Mouse (Mus musculus) ES-Bruce4 (cell line): ENCODE results near the gene Myo3b. TPM values are rescaled to one million over a fixed set of nuclear protein-coding genes. Genes with fewer than 3 reads are reported as not detected.

ENCODE experiments used
- H3K27ac ChIP-seq: 2 replicates; pipeline ENCODE4 v1.5.1; 2012; ENCODE audit warnings: low read length, inconsistent platforms; ENCODE audit not compliant: insufficient read depth
- H3K27me3 ChIP-seq: 2 replicates; pipeline ENCODE4 v1.6.1; 2012; ENCODE audit warnings: mild to moderate bottlenecking, low read length, inconsistent platforms; ENCODE audit not compliant: control insufficient read depth, poor library complexity, insufficient read depth, severe bottlenecking
- H3K36me3 ChIP-seq: 2 replicates; pipeline ENCODE4 v1.6.1; 2012; ENCODE audit warnings: inconsistent platforms, mild to moderate bottlenecking, low read length, moderate library complexity; ENCODE audit not compliant: control insufficient read depth, poor library complexity, insufficient read depth, severe bottlenecking
- H3K4me1 ChIP-seq: one replicate; pipeline ENCODE4 v1.8.1; 2011; ENCODE audit warnings: low read length; ENCODE audit not compliant: control insufficient read depth, insufficient read depth
- H3K4me3 ChIP-seq: 2 replicates; pipeline ENCODE4 v1.5.1; 2011; ENCODE audit warnings: low read depth, mild to moderate bottlenecking, low read length
- H3K9ac ChIP-seq: 2 replicates; pipeline ENCODE4 v1.6.1; 2012; ENCODE audit warnings: low read depth, mild to moderate bottlenecking, inconsistent platforms; ENCODE audit not compliant: poor library complexity, severe bottlenecking
- H3K9me3 ChIP-seq: replicated peaks from 2 replicates; pipeline ENCODE4 v1.6.1; 2012; ENCODE audit warnings: mild to moderate bottlenecking, low read length, inconsistent platforms; ENCODE audit not compliant: control insufficient read depth, poor library complexity, insufficient read depth, severe bottlenecking
- CTCF ChIP-seq: IDR thresholded peaks from one replicate; pipeline ENCODE4 v1.8.1; 2011; ENCODE audit warnings: low read depth, low read length
- EP300 ChIP-seq: IDR thresholded peaks from 2 replicates; pipeline ENCODE4 v1.6.1; 2011; ENCODE audit warnings: low read depth, low read length; ENCODE audit not compliant: insufficient read depth
- POLR2A ChIP-seq: IDR thresholded peaks from one replicate; pipeline ENCODE4 v1.8.1; 2011; ENCODE audit warnings: low read length; ENCODE audit not compliant: insufficient read depth
- polyA plus RNA-seq: library from polyadenylated mRNA; stranded (reverse); fragments of >200 nt; gene quantifications from 2 replicates; pipeline ENCODE4 v1.2.4, GENCODE M21; 2011; ENCODE audit warnings: low read depth; ENCODE audit not compliant: missing spikeins, insufficient read depth, insufficient read length

Gene Myo3b
- polyA plus RNA-seq, 1 experiment, result not detected

- H3K27me3 ChIP-seq, result 0 out of 2 replicates have a peak, but pooled peaks cover 2% of the 10 kb centered on the region
- TF ChIP-seq CTCF, result no peak
- TF ChIP-seq POLR2A, result no peak
- no peak overlapping the region for H3K4me3 ChIP-seq
- H3K9me3 ChIP-seq, result no peaks in the 10 kb centered on the region
- no peak overlapping the region for H3K27ac ChIP-seq
- H3K9ac ChIP-seq, result no peak overlapping the region
- H3K36me3 ChIP-seq, result no peaks in the 10 kb centered on the region
- H3K4me1 ChIP-seq, result no peaks in the 10 kb centered on the region
These were observed 90.6 kb downstream of the Myo3b start for GRCm38 (mm10) chr2:70129566-70129965.

GRCm38 (mm10) chr2:70133281-70133680 is 94.4 kb downstream of the Myo3b start:
- Histone ChIP-seq H3K4me3 (no peak overlapping the region), H3K27me3 (peaks cover 4% of the 10 kb centered on the region), H3K9ac (no peak overlapping the region), H3K27ac (no peak overlapping the region), H3K4me1 (no peaks in the 10 kb centered on the region), H3K36me3 (no peaks in the 10 kb centered on the region), H3K9me3 (no peaks in the 10 kb centered on the region)
- TF ChIP-seq POLR2A, result no peak
- TF ChIP-seq CTCF, result no peak
- TF ChIP-seq EP300, result no peak

- no peak overlapping the region for H3K4me3 ChIP-seq
These were observed 98.5 kb downstream of the Myo3b start for GRCm38 (mm10) chr2:70137226-70137998.

GRCm38 (mm10) chr2:70143543-70144188 is 104.7 kb downstream of the Myo3b start:
- TF ChIP-seq CTCF (no peak), EP300 (no peak), POLR2A (no peak)
- H3K9me3 ChIP-seq, result no peaks in the 10 kb centered on the region
- no peak overlapping the region for H3K4me3 ChIP-seq
- no peak overlapping the region for H3K9ac ChIP-seq
- H3K36me3 ChIP-seq, result no peaks in the 10 kb centered on the region
- peaks cover 2% of the 10 kb centered on the region for H3K4me1 ChIP-seq
- H3K27me3 ChIP-seq, result no peaks in the 10 kb centered on the region
- H3K27ac ChIP-seq, result no peak overlapping the region

More at GRCm38 (mm10) chr2:70137226-70137998, 98.5 kb downstream of the Myo3b start:
- Histone ChIP-seq H3K27ac (no peak overlapping the region), H3K9me3 (no peaks in the 10 kb centered on the region), H3K36me3 (no peaks in the 10 kb centered on the region), H3K9ac (no peak overlapping the region), H3K4me1 (no peaks in the 10 kb centered on the region), H3K27me3 (peaks cover 4% of the 10 kb centered on the region)
- TF ChIP-seq POLR2A (no peak), CTCF (no peak), EP300 (no peak)

- no peak overlapping the region for H3K9ac ChIP-seq
- peaks cover 2% of the 10 kb centered on the region for H3K4me1 ChIP-seq
- no peaks in the 10 kb centered on the region for H3K27me3 ChIP-seq
- H3K9me3 ChIP-seq, result no peaks in the 10 kb centered on the region
- TF ChIP-seq POLR2A (no peak), CTCF (peak; percentile 48), EP300 (no peak)
- H3K27ac ChIP-seq, result no peak overlapping the region
- no peak overlapping the region for H3K4me3 ChIP-seq
- no peaks in the 10 kb centered on the region for H3K36me3 ChIP-seq
These were observed 108.2 kb downstream of the Myo3b start for GRCm38 (mm10) chr2:70146993-70147581.
